Mouse (Mus musculus) hindbrain, embryonic 14.5 days (tissue): ENCODE measurements around the gene Slc4a1. TPM values are rescaled to one million over a fixed set of nuclear protein-coding genes. Genes with fewer than 3 reads are reported as not detected.

Experiments
- ATAC-seq: fragments of 200-750 bp; cut with Nextera tagmentation; 2 replicates; pipeline ENCODE4 v1.8.0; 2017; ENCODE audit warnings: moderate number of reproducible peaks, mild to moderate bottlenecking, moderate TSS enrichment, moderate library complexity; ENCODE audit not compliant: low FRiP score
- DNase-seq: peaks from one replicate; pipeline ENCODE4 v3.0.0-alpha.2; 2015; ENCODE audit warnings: low spot score
- H3K27ac ChIP-seq: fragments of 300-500 bp; sonication (generic); 2 replicates; pipeline ENCODE4 v1.5.1; 2014; ENCODE audit warnings: mild to moderate bottlenecking, moderate library complexity
- H3K27me3 ChIP-seq: fragments of 300-500 bp; sonication (generic); 2 replicates; pipeline ENCODE4 v1.6.1; 2014; ENCODE audit warnings: mild to moderate bottlenecking, low read length, mixed read lengths; ENCODE audit not compliant: control insufficient read depth, insufficient read depth
- H3K36me3 ChIP-seq: fragments of 300-500 bp; sonication (generic); replicated peaks from 2 replicates; pipeline ENCODE4 v1.6.1; 2014; ENCODE audit not compliant: control insufficient read depth, insufficient read depth
- H3K4me1 ChIP-seq: fragments of 300-500 bp; sonication (generic); replicated peaks from 2 replicates; pipeline ENCODE4 v1.6.1; 2014; ENCODE audit warnings: antibody characterized with exemption, low read length, mixed read lengths; ENCODE audit not compliant: control insufficient read depth, insufficient read depth
- H3K4me2 ChIP-seq: fragments of 300-500 bp; sonication (generic); replicated peaks from 2 replicates; pipeline ENCODE4 v1.6.1; 2014; ENCODE audit warnings: mild to moderate bottlenecking, moderate library complexity
- H3K4me3 ChIP-seq: fragments of 300-500 bp; sonication (generic); replicated peaks from 2 replicates; pipeline ENCODE4 v1.5.1; 2014; ENCODE audit warnings: mild to moderate bottlenecking, low read length
- H3K9ac ChIP-seq: fragments of 300-500 bp; sonication (generic); 2 replicates; pipeline ENCODE4 v1.6.1; 2014
- H3K9me3 ChIP-seq: fragments of 300-500 bp; sonication (generic); 2 replicates; pipeline ENCODE4 v1.6.1; 2016; ENCODE audit warnings: low read length; ENCODE audit not compliant: control insufficient read depth
- WGBS: fragments of 180-500 bp; shearing (Covaris S2); extraction: QIAGEN DNeasy Blood & Tissue Kit; methylation state at CpG from one replicate; pipeline ENCODE4 v1.1.7; 2014; 5-methylcytosine and 5-hydroxymethylcytosine counted together
- polyA plus RNA-seq: library from polyadenylated mRNA; unstranded; fragments of >200 nt; fragmentation: Nextera tagmentation; extraction: Ambion mirVana; gene quantifications from 2 replicates; pipeline ENCODE4 v1.2.1, GENCODE M21; 2014

Gene Slc4a1
- polyA plus RNA-seq, 1 experiment from 2014 or later, result 1.6 TPM

- H3K4me2 ChIP-seq, result no peak overlapping the region
- ATAC-seq, result no peak
- H3K4me3 ChIP-seq, result no peak overlapping the region
Observed at GRCm38 (mm10) chr11:102321931-102322330, 44.1 kb downstream of the Slc4a1 start.

GRCm38 (mm10) chr11:102320686-102321005 is 45.4 kb downstream of the Slc4a1 start:
- peak overlapping the region; percentile 91 for H3K4me2 ChIP-seq
- peak overlapping the region; percentile 95 for H3K4me3 ChIP-seq
- 3% methylated on average over 10 of the region's 10 CpGs for WGBS
- peak overlapping the region; percentile 99 for H3K27ac ChIP-seq
- no peaks in the 10 kb centered on the region for H3K27me3 ChIP-seq
- 0 out of 2 replicates have a peak, but pooled peaks cover under 1% of the 10 kb centered on the region for H3K36me3 ChIP-seq
- peak; percentile 78 for DNase-seq
- peaks cover 12% of the 10 kb centered on the region for H3K4me1 ChIP-seq
- no peaks in the 10 kb centered on the region for H3K9me3 ChIP-seq
- peak; percentile 12; the same call in 1 of the 2 replicates for ATAC-seq
- H3K9ac ChIP-seq, result peak overlapping the region; percentile 99

More at GRCm38 (mm10) chr11:102321931-102322330, 44.1 kb downstream of the Slc4a1 start:
- Histone ChIP-seq H3K4me1 (peaks cover 7% of the 10 kb centered on the region; the same call in 1 of the 2 replicates), H3K27ac (no peak overlapping the region), H3K9ac (no peak overlapping the region), H3K36me3 (no peaks in the 10 kb centered on the region), H3K27me3 (no peaks in the 10 kb centered on the region), H3K9me3 (no peaks in the 10 kb centered on the region)
- DNase-seq, result no peak
- 83% methylated on average over 6 of the region's 6 CpGs for WGBS

GRCm38 (mm10) chr11:102319941-102320685 is 45.9 kb downstream of the Slc4a1 start:
- WGBS, result under 1% methylated on average over 38 of the region's 38 CpGs

GRCm38 (mm10) chr11:102319410-102319792 is 46.6 kb downstream of the Slc4a1 start, which contains the start of gene Ubtf:
Ubtf (minus strand) TSS chr11:102319742.
- Histone ChIP-seq H3K4me2 (peak within 1 kb of the TSS; percentile 91), H3K36me3 (peaks cover 13% of the 10 kb centered on the region), H3K27ac (peak within 1 kb of the TSS; percentile 99), H3K4me3 (peak within 1 kb of the TSS; percentile 95), H3K9me3 (no peaks in the 10 kb centered on the region), H3K27me3 (no peaks in the 10 kb centered on the region), H3K4me1 (peaks cover 12% of the 10 kb centered on the region), H3K9ac (peak within 1 kb of the TSS; percentile 99)
- peak; percentile 77 for DNase-seq
- WGBS, result under 1% methylated on average over 25 of the region's 25 CpGs
- ATAC-seq, result peak; percentile 60

More at GRCm38 (mm10) chr11:102319941-102320685, 45.9 kb downstream of the Slc4a1 start:
- ATAC-seq (peak; percentile 35), DNase-seq (peak; percentile 86)
- peak overlapping the region; percentile 99 for H3K9ac ChIP-seq
- peak overlapping the region; percentile 99 for H3K27ac ChIP-seq
- peaks cover 12% of the 10 kb centered on the region for H3K4me1 ChIP-seq
- H3K9me3 ChIP-seq, result no peaks in the 10 kb centered on the region
- H3K4me2 ChIP-seq, result peak overlapping the region; percentile 91
- H3K27me3 ChIP-seq, result no peaks in the 10 kb centered on the region
- H3K36me3 ChIP-seq, result peaks cover 6% of the 10 kb centered on the region; the same call in 1 of the 2 replicates
- H3K4me3 ChIP-seq, result peak overlapping the region; percentile 95

GRCm38 (mm10) chr11:102318576-102319409 is 47.2 kb downstream of the Slc4a1 start:
- Histone ChIP-seq H3K9ac (peak overlapping the region; percentile 99), H3K36me3 (peaks cover 19% of the 10 kb centered on the region), H3K4me2 (peak overlapping the region; percentile 91)

GRCm38 (mm10) chr11:102317901-102318575 is 48.0 kb downstream of the Slc4a1 start:
- peaks cover 12% of the 10 kb centered on the region for H3K4me1 ChIP-seq
- peaks cover 26% of the 10 kb centered on the region for H3K36me3 ChIP-seq
- H3K4me2 ChIP-seq, result peak overlapping the region; percentile 91
- no peaks in the 10 kb centered on the region for H3K27me3 ChIP-seq
- H3K4me3 ChIP-seq, result peak overlapping the region; percentile 95
- ATAC-seq (peak; percentile 44), DNase-seq (peak; percentile 68)
- WGBS, result 0% methylated on average over 39 of the region's 77 CpGs
- H3K9me3 ChIP-seq, result no peaks in the 10 kb centered on the region
- H3K27ac ChIP-seq, result peak overlapping the region; percentile 99
- peak overlapping the region; percentile 99 for H3K9ac ChIP-seq

More at GRCm38 (mm10) chr11:102318576-102319409, 47.2 kb downstream of the Slc4a1 start:
- Histone ChIP-seq H3K9me3 (no peaks in the 10 kb centered on the region), H3K4me3 (peak overlapping the region; percentile 95), H3K4me1 (peaks cover 12% of the 10 kb centered on the region), H3K27me3 (no peaks in the 10 kb centered on the region), H3K27ac (peak overlapping the region; percentile 99)
- DNase-seq (peak; percentile 57), ATAC-seq (no peak)
- under 1% methylated on average over 57 of the region's 84 CpGs for WGBS

GRCm38 (mm10) chr11:102317298-102317900 is 48.6 kb downstream of the Slc4a1 start:
- Histone ChIP-seq H3K27me3 (no peaks in the 10 kb centered on the region), H3K9me3 (no peaks in the 10 kb centered on the region), H3K36me3 (peaks cover 33% of the 10 kb centered on the region), H3K4me3 (peak overlapping the region; percentile 95), H3K27ac (peak overlapping the region; percentile 99), H3K4me2 (peak overlapping the region; percentile 91), H3K4me1 (peaks cover 12% of the 10 kb centered on the region), H3K9ac (peak overlapping the region; percentile 99)
- WGBS, result under 1% methylated on average over 71 of the region's 87 CpGs
- ATAC-seq (peak; percentile 0; the same call in 1 of the 2 replicates), DNase-seq (no peak)

- Histone ChIP-seq H3K4me1 (peaks cover 12% of the 10 kb centered on the region), H3K4me3 (peak overlapping the region; percentile 95), H3K36me3 (peaks cover 39% of the 10 kb centered on the region), H3K9ac (peak overlapping the region; percentile 99), H3K9me3 (no peaks in the 10 kb centered on the region), H3K27me3 (no peaks in the 10 kb centered on the region), H3K27ac (peak overlapping the region; percentile 99), H3K4me2 (peak overlapping the region; percentile 91)
- ATAC-seq (peak; percentile 18; the same call in 1 of the 2 replicates), DNase-seq (peak; percentile 82)
- under 1% methylated on average over 70 of the region's 80 CpGs for WGBS
Observed at GRCm38 (mm10) chr11:102316572-102317297, 49.3 kb downstream of the Slc4a1 start.
